In genomic region chr13:37130637-37131036, GRCm38 (mm10) we compare ENCODE assay signal across 7 mouse cellular contexts.
DNase-seq lines count a peak whose midpoint lies in the region; ATAC-seq lines count a peak whose summit lies in the region.

No protein-coding gene starts in this region.

- DNase-seq in right cerebral cortex, adult 18-20 months = peak; percentile 53
- no peak for DNase-seq in right cerebral cortex, postnatal 4 days
- peak; percentile 61 to 75 for DNase-seq in lung, adult 18-20 months
- DNase-seq in telencephalon, adult 2 months (ENCODE audit: low read depth, low spot score) = peak; percentile 77
- DNase-seq in kidney, postnatal 25 days = no peak
- no peak for DNase-seq in kidney, adult 8-10 months

- ATAC-seq in granulocyte monocyte progenitor cell, adult 5-6 weeks (replicated peaks; ENCODE audit: poor library complexity, severe bottlenecking) = peak; percentile 97

Comparison
In these comparisons a context has a peak if more than half of its experiments do, and no peak if none do; other contexts are left out.
1. DNase-seq: peak in right cerebral cortex, adult 18-20 months (single experiment), lung, adult 18-20 months (2 of 2) and telencephalon, adult 2 months (single experiment); none in right cerebral cortex, postnatal 4 days (single experiment), kidney, postnatal 25 days (0 of 2) and kidney, adult 8-10 months (0 of 2).